Mouse (Mus musculus): Measurements from ENCODE around the gene Pgm2.

Gene Pgm2

GRCm38 (mm10) chr5:64092748-64093292, at the start of gene Pgm2:
Gene Pgm2, plus strand, starts transcription at chr5:64092950.
- DNase-seq (ENCODE audit: low spot score), result peak; percentile 42

GRCm38 (mm10) chr5:64043694-64044453, 48.9 kb upstream of the Pgm2 start:
- no peak for DNase-seq (ENCODE audit: low spot score)

GRCm38 (mm10) chr5:64044790-64045189, 48.0 kb upstream of the Pgm2 start:
- DNase-seq (ENCODE audit: low spot score), result no peak

GRCm38 (mm10) chr5:64045502-64045901, 47.2 kb upstream of the Pgm2 start:
- peak; percentile 26 for DNase-seq (ENCODE audit: low spot score)

- no peak for DNase-seq (ENCODE audit: low spot score)
These were observed 45.8 kb upstream of the Pgm2 start for GRCm38 (mm10) chr5:64046995-64047394.

GRCm38 (mm10) chr5:64047921-64048320, 44.8 kb upstream of the Pgm2 start:
- no peak for DNase-seq (ENCODE audit: low spot score)

GRCm38 (mm10) chr5:64048605-64049004, 44.1 kb upstream of the Pgm2 start:
- no peak for DNase-seq (ENCODE audit: low spot score)

GRCm38 (mm10) chr5:64049256-64049655, 43.5 kb upstream of the Pgm2 start:
- no peak for DNase-seq (ENCODE audit: low spot score)

- no peak for DNase-seq (ENCODE audit: low spot score)
These were observed 39.7 kb upstream of the Pgm2 start for GRCm38 (mm10) chr5:64053010-64053409.

GRCm38 (mm10) chr5:64056210-64056609, 36.5 kb upstream of the Pgm2 start:
- DNase-seq (ENCODE audit: low spot score), result no peak

- DNase-seq (ENCODE audit: low spot score), result no peak
These were observed 31.9 kb upstream of the Pgm2 start for GRCm38 (mm10) chr5:64060881-64061280.

GRCm38 (mm10) chr5:64061643-64062042, 31.1 kb upstream of the Pgm2 start:
- DNase-seq (ENCODE audit: low spot score), result no peak

- DNase-seq (ENCODE audit: low spot score), result no peak
These were observed 29.7 kb upstream of the Pgm2 start for GRCm38 (mm10) chr5:64062882-64063621.

- no peak for DNase-seq (ENCODE audit: low spot score)
These were observed 29.0 kb upstream of the Pgm2 start for GRCm38 (mm10) chr5:64063622-64064355.

- no peak for DNase-seq (ENCODE audit: low spot score)
These were observed 28.3 kb upstream of the Pgm2 start for GRCm38 (mm10) chr5:64064401-64064800.

- DNase-seq (ENCODE audit: low spot score), result no peak
These were observed 27.2 kb upstream of the Pgm2 start for GRCm38 (mm10) chr5:64065497-64066046.

GRCm38 (mm10) chr5:64066159-64066558, 26.6 kb upstream of the Pgm2 start:
- no peak for DNase-seq (ENCODE audit: low spot score)

- no peak for DNase-seq (ENCODE audit: low spot score)
These were observed 25.2 kb upstream of the Pgm2 start for GRCm38 (mm10) chr5:64067576-64067975.

GRCm38 (mm10) chr5:64070081-64070673, 22.6 kb upstream of the Pgm2 start:
- no peak for DNase-seq (ENCODE audit: low spot score)

- no peak for DNase-seq (ENCODE audit: low spot score)
These were observed 21.8 kb upstream of the Pgm2 start for GRCm38 (mm10) chr5:64070742-64071476.

GRCm38 (mm10) chr5:64074455-64074854, 18.3 kb upstream of the Pgm2 start:
- DNase-seq (ENCODE audit: low spot score), result no peak

Data from testis, postnatal 14 days (tissue).